Mouse (Mus musculus): ENCODE data around the gene Vmn1r67. TPM values are rescaled to one million over a fixed set of nuclear protein-coding genes. Genes with fewer than 3 reads are reported as not detected.

Vmn1r67 gene
- polyA plus RNA-seq (2012; rRNA removed), result not detected in 2 replicates

- no peaks in the 10 kb centered on the region for H3K36me3 ChIP-seq (ENCODE audit: control insufficient read depth, insufficient read depth, low read length)
- H3K27me3 ChIP-seq (ENCODE audit: control insufficient read depth, insufficient read depth, low read length), result no peaks in the 10 kb centered on the region
- H3K4me3 ChIP-seq (ENCODE audit: low read depth, low read length), result no peak within 1 kb of the TSS
- no peak within 1 kb of the TSS for H3K27ac ChIP-seq (ENCODE audit: insufficient read depth, low read depth, low read length)
- TF ChIP-seq CTCF (IDR thresholded peaks at IDR 0.05; ENCODE audit: extremely low read depth, insufficient read length, insufficient replicate concordance, low read depth, low read length) (no peak), POLR2A (IDR thresholded peaks at IDR 0.05; ENCODE audit: low read depth, low read length) (no peak)
- no peaks in the 10 kb centered on the region for H3K4me1 ChIP-seq (ENCODE audit: control insufficient read depth, insufficient read depth, insufficient read length, low read length)
Observed at GRCm38 (mm10) chr7:10443031-10443430, at the start of gene Vmn1r67. Gene Vmn1r67, plus strand, starts transcription at chr7:10443331.

DNA sequence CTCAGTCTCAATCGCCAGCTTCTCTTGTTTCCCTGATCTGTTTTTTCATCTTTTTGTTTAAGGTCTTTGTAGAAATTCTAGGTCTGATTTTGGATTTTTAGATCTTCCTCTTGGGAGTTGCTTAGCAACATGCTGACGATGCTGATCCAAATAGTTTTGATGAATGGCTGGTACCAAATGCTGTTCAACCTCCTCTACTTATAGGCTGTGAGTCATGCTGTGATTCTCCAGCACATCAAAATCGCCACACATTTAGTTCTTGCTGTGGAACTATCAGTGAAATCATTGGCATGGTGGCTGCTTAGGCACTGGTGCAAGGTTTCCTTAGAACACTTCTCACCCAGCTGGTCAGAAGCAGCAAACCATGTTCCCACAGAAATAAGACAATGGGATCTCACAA lies 15.0 kb downstream of the Vmn1r67 start:
- H3K36me3 ChIP-seq (ENCODE audit: control insufficient read depth, insufficient read depth, low read length), result no peaks in the 10 kb centered on the region
- no peaks in the 10 kb centered on the region for H3K27me3 ChIP-seq (ENCODE audit: control insufficient read depth, insufficient read depth, low read length)
- no peak overlapping the region for H3K4me3 ChIP-seq (ENCODE audit: low read depth, low read length)
- H3K27ac ChIP-seq (ENCODE audit: insufficient read depth, low read depth, low read length), result no peak overlapping the region
- WGBS, result 63% methylated on average over 3 of the region's 3 CpGs
- TF ChIP-seq CTCF (IDR thresholded peaks at IDR 0.05; ENCODE audit: extremely low read depth, insufficient read length, insufficient replicate concordance, low read depth, low read length), result no peak
- no peak for TF ChIP-seq POLR2A (IDR thresholded peaks at IDR 0.05; ENCODE audit: low read depth, low read length)
- H3K4me1 ChIP-seq (ENCODE audit: control insufficient read depth, insufficient read depth, insufficient read length, low read length), result no peaks in the 10 kb centered on the region

DNA sequence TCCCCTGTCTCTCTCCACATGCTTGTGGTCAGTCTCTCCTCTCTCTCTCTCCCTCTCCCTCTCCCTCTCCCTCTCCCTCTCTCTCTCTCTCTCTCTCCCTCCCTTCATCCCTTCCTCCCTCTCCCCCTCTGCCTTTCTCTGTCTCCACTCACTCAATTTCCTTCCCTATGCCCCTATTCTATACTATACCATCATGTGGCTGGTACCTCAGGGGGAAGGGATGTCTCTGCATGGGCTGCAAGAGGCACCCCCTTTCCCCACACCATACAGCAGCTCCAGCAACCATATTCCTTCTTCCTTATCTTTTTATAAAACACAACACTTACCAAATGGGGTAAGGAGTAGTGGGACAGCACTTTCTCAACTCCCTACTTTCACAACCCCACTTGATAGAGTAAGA lies 36.7 kb downstream of the Vmn1r67 start:
- Histone ChIP-seq H3K27me3 (ENCODE audit: control insufficient read depth, insufficient read depth, low read length) (no peaks in the 10 kb centered on the region), H3K27ac (ENCODE audit: insufficient read depth, low read depth, low read length) (no peak overlapping the region), H3K4me3 (ENCODE audit: low read depth, low read length) (no peak overlapping the region), H3K36me3 (ENCODE audit: control insufficient read depth, insufficient read depth, low read length) (no peaks in the 10 kb centered on the region), H3K4me1 (ENCODE audit: control insufficient read depth, insufficient read depth, insufficient read length, low read length) (no peaks in the 10 kb centered on the region)
- no peak for TF ChIP-seq CTCF (IDR thresholded peaks at IDR 0.05; ENCODE audit: extremely low read depth, insufficient read length, insufficient replicate concordance, low read depth, low read length)
- TF ChIP-seq POLR2A (IDR thresholded peaks at IDR 0.05; ENCODE audit: low read depth, low read length), result no peak

DNA sequence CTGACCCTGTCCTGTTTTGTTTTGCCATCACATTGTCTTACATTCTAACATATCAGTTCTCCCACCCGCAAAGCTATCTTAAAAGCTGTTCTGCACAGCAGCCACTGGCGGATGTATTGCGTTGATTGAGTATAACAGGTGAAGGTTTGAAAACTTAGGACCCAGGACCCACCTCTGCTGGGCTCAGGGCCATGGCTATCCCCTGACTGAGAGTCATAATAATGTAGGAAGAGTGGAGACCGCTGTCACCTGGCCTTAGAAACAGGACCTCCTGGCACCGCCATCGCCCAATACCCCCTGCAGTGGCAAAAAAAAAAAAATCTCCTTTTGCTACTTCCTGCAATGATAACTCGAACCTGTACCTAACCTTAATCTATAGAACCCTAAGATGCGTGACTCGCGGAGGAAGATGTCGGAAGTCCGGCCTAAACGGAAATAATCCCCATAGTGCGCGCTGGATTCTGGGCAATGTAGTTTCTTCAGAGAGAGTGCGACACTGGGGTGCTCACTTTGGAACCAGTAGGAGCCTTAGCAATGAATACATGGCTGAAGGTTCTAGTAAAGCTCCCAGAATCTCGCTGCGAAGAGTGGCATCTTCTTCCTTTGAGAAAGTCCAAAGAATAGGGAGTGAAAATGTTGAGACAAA lies 37.6 kb downstream of the Vmn1r67 start:
- H3K36me3 ChIP-seq (ENCODE audit: control insufficient read depth, insufficient read depth, low read length), result no peaks in the 10 kb centered on the region
- H3K27me3 ChIP-seq (ENCODE audit: control insufficient read depth, insufficient read depth, low read length), result no peaks in the 10 kb centered on the region
- no peak overlapping the region for H3K27ac ChIP-seq (ENCODE audit: insufficient read depth, low read depth, low read length)
- WGBS, result 80% methylated on average over 18 of the region's 18 CpGs
- no peaks in the 10 kb centered on the region for H3K4me1 ChIP-seq (ENCODE audit: control insufficient read depth, insufficient read depth, insufficient read length, low read length)
- no peak overlapping the region for H3K4me3 ChIP-seq (ENCODE audit: low read depth, low read length)
- TF ChIP-seq POLR2A (IDR thresholded peaks at IDR 0.05; ENCODE audit: low read depth, low read length), result no peak
- TF ChIP-seq CTCF (IDR thresholded peaks at IDR 0.05; ENCODE audit: extremely low read depth, insufficient read length, insufficient replicate concordance, low read depth, low read length), result no peak

DNA sequence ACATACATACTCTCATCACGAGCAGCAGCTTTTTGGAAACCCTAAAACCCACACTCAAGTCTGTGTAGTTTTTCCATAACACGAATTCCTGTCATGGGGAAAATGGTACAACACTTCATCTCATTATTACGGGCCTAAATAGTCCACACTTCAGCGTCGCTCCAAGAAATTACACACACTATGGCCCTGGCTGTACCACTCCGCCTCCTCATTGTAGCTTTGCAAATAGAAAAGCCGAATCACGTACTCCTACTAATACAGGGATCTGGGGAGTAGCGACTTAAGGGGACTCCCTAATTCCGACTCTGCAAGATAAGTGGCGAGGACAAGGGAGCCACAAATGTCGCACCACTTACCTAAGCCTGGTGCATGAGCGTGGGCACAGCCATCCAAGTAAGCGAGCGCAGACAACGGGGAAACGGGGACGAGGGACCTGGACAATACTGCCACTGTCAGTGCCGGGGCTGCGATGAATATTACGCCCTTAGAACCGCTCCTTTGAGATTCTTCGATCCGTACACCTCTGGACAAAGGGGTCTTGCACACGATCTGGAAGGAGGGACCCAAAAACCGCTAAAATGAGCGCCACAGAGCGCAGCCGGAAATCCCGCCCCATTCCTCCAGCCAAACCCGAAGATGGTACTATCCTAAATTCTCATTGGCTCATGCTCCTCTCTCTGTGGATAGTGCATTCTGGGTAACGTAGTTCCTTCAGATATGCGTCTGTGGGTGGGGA lies 51.8 kb downstream of the Vmn1r67 start, which contains the start of gene Zik1:
TSS of gene Zik1 (minus strand) at position 609 of the 736 bp plus-strand sequence.
- TF ChIP-seq POLR2A (IDR thresholded peaks at IDR 0.05; ENCODE audit: low read depth, low read length), result no peak
- no peak for TF ChIP-seq CTCF (IDR thresholded peaks at IDR 0.05; ENCODE audit: extremely low read depth, insufficient read length, insufficient replicate concordance, low read depth, low read length)
- Histone ChIP-seq H3K4me3 (ENCODE audit: low read depth, low read length) (peak within 1 kb of the TSS; percentile 88), H3K27ac (ENCODE audit: insufficient read depth, low read depth, low read length) (no peak within 1 kb of the TSS), H3K36me3 (ENCODE audit: control insufficient read depth, insufficient read depth, low read length) (no peaks in the 10 kb centered on the region), H3K27me3 (ENCODE audit: control insufficient read depth, insufficient read depth, low read length) (no peaks in the 10 kb centered on the region), H3K4me1 (ENCODE audit: control insufficient read depth, insufficient read depth, insufficient read length, low read length) (no peaks in the 10 kb centered on the region)
- 5% methylated on average over 33 of the region's 33 CpGs for WGBS

DNA sequence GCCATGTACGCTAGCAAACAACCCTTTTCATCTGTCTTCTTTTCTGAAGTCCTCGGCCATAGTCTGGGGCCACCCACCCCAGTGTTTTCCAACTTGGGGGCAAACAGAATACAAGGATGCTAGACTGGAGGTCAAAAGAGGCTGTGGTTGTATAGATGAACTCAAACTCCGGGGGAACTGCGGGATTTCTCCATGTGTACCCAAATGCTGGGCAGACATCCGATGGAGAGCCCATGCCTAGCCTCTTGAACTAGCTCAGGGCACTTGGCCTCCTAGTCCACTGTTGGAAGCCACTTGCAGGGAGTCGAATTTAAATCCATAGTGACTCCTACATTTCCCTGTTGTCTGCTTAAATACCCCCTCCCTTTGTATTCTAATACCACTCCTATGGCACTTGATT lies 52.4 kb downstream of the Vmn1r67 start:
- 33% methylated on average over 6 of the region's 6 CpGs for WGBS
- H3K4me1 ChIP-seq (ENCODE audit: control insufficient read depth, insufficient read depth, insufficient read length, low read length), result no peaks in the 10 kb centered on the region
- H3K27me3 ChIP-seq (ENCODE audit: control insufficient read depth, insufficient read depth, low read length), result no peaks in the 10 kb centered on the region
- no peak overlapping the region for H3K27ac ChIP-seq (ENCODE audit: insufficient read depth, low read depth, low read length)
- H3K36me3 ChIP-seq (ENCODE audit: control insufficient read depth, insufficient read depth, low read length), result no peaks in the 10 kb centered on the region
- H3K4me3 ChIP-seq (ENCODE audit: low read depth, low read length), result no peak overlapping the region
- TF ChIP-seq CTCF (IDR thresholded peaks at IDR 0.05; ENCODE audit: extremely low read depth, insufficient read length, insufficient replicate concordance, low read depth, low read length) (no peak), POLR2A (IDR thresholded peaks at IDR 0.05; ENCODE audit: low read depth, low read length) (no peak)

Other genes starting within 250 kb of the Vmn1r67 start
- gene Vmn1r66, start 165.3 kb upstream of the Vmn1r67 start, polyA plus RNA-seq (2012; rRNA removed), result not detected in 2 replicates
- gene Zik1, start 52.1 kb downstream of the Vmn1r67 start, polyA plus RNA-seq (2012; rRNA removed), result 0.05 TPM in 1 of 2 replicates, not detected in the other
- gene Vmn1r68, start 115.2 kb downstream of the Vmn1r67 start, polyA plus RNA-seq (2012; rRNA removed), result not detected in 2 replicates
- not detected in 2 replicates for gene Vmn1r69, start 170.3 kb downstream of the Vmn1r67 start, polyA plus RNA-seq (2012; rRNA removed)
- gene Vmn1r70, start 188.2 kb downstream of the Vmn1r67 start, polyA plus RNA-seq (2012; rRNA removed), result not detected in 2 replicates
- gene Nlrp4b, start 244.5 kb downstream of the Vmn1r67 start, polyA plus RNA-seq (2012; rRNA removed), result not detected in 2 replicates